Mouse (Mus musculus) spleen, postnatal 0 days (tissue): Measurements from ENCODE around the gene Olfr553. TPM values are rescaled to one million over a fixed set of nuclear protein-coding genes. Genes with fewer than 3 reads are reported as not detected.

ENCODE experiments used
- polyA plus RNA-seq: library from polyadenylated mRNA; unstranded; fragments of >200 nt; fragmentation: Nextera tagmentation; extraction: Ambion mirVana; gene quantifications from 2 replicates; pipeline ENCODE4 v1.2.1, GENCODE M21; 2015

Olfr553 gene
- polyA plus RNA-seq = not detected in 2 replicates

DNA sequence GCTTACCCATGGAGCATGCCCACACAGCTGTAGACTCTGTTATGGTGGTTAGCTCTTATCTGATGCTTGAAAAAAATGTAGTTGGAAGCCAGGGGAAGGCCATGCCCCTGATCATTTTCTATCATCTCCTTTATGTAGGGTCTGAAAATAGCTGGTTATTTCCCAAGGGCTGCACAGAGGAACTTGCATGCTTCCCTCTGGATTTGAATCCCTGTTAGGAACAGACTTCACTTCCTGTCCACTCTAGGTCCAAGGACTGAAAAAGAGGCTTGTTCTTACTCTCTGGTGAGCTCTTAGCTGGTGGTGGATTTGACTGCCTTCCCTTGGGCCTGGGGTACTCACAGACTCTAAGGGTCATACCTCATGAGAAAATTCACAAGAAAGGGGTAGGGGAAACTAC lies at the start of gene Olfr553:
Gene Olfr553, minus strand, starts transcription at position 101 of the 400 bp plus-strand sequence.

DNA sequence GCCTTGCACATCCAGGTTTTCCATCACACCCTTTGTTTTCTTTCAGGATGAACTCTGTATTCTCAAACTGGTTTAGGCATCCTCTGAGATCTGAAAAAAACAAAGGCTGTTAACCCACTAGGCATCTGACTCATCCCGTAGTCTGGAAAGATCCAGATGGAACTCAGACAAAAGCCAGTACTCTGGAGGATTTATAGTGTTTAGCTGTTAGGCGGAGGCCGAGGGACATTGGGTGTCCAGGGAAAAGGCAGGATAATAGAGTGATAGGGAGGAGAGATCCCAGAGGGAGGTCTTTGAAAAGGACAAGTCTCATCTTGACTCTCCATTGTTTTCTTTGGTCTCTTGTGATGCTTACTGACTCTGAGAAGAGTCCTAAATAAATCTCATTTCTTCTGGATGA lies 46.6 kb upstream of the Olfr553 start, which contains the start of gene Olfr556:
Gene Olfr556, plus strand, starts transcription at position 301 of the 400 bp plus-strand sequence.

DNA sequence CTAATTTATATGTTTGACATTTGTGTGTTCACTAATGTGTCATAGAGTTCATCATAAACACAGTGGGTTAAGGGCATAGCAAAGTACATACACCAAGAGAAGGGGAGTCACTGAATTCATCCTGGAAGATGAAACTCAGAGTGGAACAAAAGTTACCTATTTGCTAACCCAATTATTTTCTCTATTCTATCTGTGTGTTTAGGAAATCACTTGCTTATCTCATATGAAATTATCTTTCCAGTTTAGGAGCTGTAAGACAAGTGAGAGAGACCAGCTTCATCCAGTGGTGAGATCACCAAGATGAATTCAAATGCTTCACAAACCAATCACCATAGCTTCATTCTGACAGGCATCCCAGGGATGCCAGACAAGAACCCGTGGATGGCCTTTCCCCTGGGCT lies 40.5 kb upstream of the Olfr553 start, which contains the start of gene Olfr555:
Gene Olfr555, plus strand, starts transcription at position 301 of the 400 bp plus-strand sequence.

DNA sequence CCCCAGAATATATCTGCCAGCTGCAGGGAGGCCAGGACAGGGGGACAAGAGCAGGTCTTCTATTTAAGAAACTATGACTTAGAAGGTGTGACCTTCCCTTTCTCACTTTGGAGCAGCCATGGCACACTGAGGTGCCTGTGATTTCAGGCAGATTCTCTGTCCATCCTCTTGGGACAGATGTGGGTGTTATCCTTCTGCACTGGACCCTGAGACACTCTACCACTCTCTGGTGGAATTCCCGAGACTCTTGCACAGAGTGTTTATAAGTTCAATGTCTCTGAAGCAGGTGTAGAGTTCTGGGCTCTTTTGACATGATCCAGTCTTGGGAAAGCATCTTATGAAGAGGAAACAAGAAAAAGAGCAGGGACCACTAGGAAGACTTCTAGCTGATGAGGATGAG lies 20.1 kb upstream of the Olfr553 start, which contains the start of gene Olfr554:
Gene Olfr554, plus strand, starts transcription at position 301 of the 400 bp plus-strand sequence.

DNA sequence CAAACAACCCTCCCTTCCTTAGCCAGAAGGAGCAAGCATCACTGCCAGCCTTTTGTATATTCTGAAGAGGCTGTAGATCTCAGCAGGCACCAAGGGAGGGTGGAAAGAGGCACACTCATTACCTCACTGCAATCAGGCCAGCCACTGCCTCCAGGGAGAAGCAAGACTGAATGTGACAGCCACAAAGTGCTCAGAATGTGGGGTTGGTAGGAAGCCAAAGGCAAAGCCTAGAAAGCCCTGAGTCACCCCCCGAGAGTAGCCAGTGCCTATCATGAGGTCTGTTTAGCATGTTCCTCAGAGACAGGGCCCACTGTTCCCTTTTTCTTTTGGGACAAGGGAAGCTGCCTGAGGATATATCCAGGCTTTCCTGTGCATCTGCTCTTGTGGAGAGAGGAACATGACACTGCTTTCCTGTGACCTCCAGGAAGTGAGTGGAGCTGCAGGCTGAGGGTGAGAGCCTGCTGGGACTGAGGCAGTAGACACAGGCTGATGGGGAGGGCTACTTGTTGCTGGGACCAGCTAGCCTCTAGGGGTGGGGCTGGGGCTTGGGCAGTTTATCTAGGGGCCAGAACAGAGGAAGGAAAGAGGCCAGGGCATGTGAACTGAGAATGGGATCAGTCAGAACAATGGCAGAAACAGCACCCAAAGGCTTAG lies 20.5 kb downstream of the Olfr553 start, which contains the start of gene Olfr552:
Gene Olfr552, plus strand, starts transcription at position 393 of the 654 bp plus-strand sequence.

DNA sequence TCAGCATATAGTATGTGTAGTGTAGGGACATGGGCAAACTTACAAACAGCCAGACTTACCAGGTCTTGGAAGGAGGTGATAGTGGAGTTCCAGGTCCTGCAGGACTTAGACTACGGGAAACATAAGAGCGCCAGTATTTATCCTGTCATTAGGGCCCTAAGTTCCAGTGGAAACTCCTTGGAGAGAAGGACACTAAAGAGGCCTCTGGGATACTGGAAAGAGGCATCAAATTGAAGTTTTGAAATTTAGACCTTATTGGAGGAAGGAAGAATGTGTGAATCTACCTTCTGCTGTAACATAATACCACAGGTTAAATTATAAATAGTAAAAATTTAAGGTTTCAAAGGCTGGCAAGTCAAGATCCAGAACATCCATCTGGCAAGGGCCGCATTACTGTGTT lies 26.2 kb downstream of the Olfr553 start, which contains the start of gene Olfr551:
Gene Olfr551, minus strand, starts transcription at position 101 of the 400 bp plus-strand sequence.

DNA sequence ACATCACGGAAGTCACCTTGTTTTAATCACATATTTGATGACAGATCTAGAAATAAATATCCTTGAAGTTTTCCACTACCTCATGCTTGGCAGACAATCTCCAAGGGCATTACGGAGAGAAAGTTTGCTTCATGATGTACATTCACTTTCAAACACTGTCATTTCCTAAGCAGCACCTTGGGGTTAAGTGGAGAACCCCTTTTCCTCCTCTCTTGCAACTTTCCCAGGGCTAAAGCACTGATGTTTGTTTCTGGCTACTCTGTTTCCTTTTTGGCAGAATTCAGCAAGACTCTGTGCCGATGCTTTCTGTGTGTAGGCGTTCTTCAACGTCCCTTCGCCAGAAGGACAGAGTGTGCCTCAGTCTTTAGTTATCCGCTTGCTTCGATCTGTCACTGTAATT lies 46.9 kb downstream of the Olfr553 start, which contains the start of gene Olfr550:
Gene Olfr550, plus strand, starts transcription at position 301 of the 400 bp plus-strand sequence.

DNA sequence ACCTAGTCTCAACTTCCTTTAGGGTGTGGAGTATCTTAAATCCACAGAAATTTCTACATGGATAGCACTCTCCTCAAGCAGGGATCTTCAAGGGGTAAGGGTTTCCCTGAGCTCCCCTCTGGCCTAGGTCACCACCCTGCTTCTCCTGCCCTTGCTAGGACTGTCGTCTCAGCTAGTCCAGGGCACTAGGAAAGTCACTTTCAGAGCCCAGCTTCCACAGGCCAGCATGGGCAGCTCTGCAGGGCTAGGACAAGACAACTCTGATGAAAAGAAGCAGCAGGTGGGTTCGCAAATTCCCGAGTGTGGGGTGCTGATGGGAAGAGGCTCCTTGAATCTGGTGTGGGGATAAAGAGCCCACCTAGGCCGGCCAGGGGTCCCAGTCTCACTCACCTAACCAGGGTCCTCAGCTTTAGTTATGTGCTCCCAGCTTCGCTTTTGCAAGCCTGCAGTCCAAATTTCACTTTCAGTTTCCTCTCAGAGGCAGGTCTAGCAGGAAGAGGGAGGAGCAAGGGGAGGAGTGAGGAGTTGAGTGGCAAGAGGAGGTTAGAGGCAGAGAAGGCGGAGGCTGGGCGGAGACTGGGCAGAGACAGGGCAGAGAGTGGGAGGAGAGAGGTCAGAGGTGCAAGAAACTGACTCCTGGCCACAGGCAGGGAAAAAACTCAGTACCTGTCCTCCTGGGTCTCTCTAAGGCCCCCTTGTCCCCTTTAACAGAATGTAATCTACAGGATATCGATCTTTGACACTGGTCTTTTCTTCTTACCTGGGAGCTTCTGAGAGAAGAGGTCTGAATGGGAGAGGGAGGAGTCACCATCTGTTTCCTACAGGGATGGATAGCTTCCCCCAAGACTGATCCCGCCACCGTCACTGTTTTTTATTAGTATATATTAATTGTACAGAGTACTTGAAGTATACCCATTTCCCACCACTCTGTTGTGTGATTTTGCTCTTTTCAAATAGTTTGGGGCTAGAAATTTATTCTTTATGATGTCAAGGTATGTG lies 52.7 kb downstream of the Olfr553 start, which contains the start of gene Trim21:
Gene Trim21, minus strand, starts transcription at position 488 of the 999 bp plus-strand sequence.

Other genes with a start within 250 kb of the Olfr553 start
- 179 and 203 TPM in 2 replicates for gene Rrm1, start 176.5 kb downstream of the Olfr553 start, polyA plus RNA-seq
- gene Olfr543, start 136.5 kb downstream of the Olfr553 start, polyA plus RNA-seq = 0.51 and 0.91 TPM in 2 replicates
- gene Olfr544, start 129.9 kb downstream of the Olfr553 start, polyA plus RNA-seq = 0.19 and 0.34 TPM in 2 replicates
- gene Olfr545, start 118.6 kb downstream of the Olfr553 start, polyA plus RNA-seq = 0.08 TPM in 1 of 2 replicates, not detected in the other
- gene Olfr547, start 83.5 kb downstream of the Olfr553 start, polyA plus RNA-seq = not detected in 2 replicates
- not detected in 2 replicates for gene Olfr548-ps1, start 77.3 kb downstream of the Olfr553 start, polyA plus RNA-seq
- not detected in 2 replicates for gene Olfr549, start 68.3 kb downstream of the Olfr553 start, polyA plus RNA-seq
- gene Trim21, start 52.7 kb downstream of the Olfr553 start, polyA plus RNA-seq = 1.1 and 1.3 TPM in 2 replicates
- not detected in 2 replicates for gene Olfr550, start 46.8 kb downstream of the Olfr553 start, polyA plus RNA-seq
- not detected in 2 replicates for gene Olfr551, start 26.3 kb downstream of the Olfr553 start, polyA plus RNA-seq
- gene Olfr552, start 20.4 kb downstream of the Olfr553 start, polyA plus RNA-seq = not detected in 2 replicates
- gene Olfr554, start 20.2 kb upstream of the Olfr553 start, polyA plus RNA-seq = not detected in 2 replicates
- not detected in 2 replicates for gene Olfr555, start 40.6 kb upstream of the Olfr553 start, polyA plus RNA-seq
- gene Olfr556, start 46.7 kb upstream of the Olfr553 start, polyA plus RNA-seq = not detected in 2 replicates
- 3.6 and 4.1 TPM in 2 replicates for gene Trim68, start 69.1 kb upstream of the Olfr553 start, polyA plus RNA-seq
- not detected in 2 replicates for gene Olfr557, start 77.7 kb upstream of the Olfr553 start, polyA plus RNA-seq
- 0.06 TPM in 1 of 2 replicates, not detected in the other for gene Olfr558, start 84.0 kb upstream of the Olfr553 start, polyA plus RNA-seq
- not detected in 2 replicates for gene Olfr33, start 100.9 kb upstream of the Olfr553 start, polyA plus RNA-seq
- not detected in 2 replicates for gene Olfr559, start 109.3 kb upstream of the Olfr553 start, polyA plus RNA-seq
- gene Olfr560, start 141.1 kb upstream of the Olfr553 start, polyA plus RNA-seq = not detected in 2 replicates
- gene Olfr78, start 141.3 kb upstream of the Olfr553 start, polyA plus RNA-seq = not detected in 2 replicates
- gene Olfr561, start 153.0 kb upstream of the Olfr553 start, polyA plus RNA-seq = not detected in 2 replicates
- gene Olfr564, start 185.3 kb upstream of the Olfr553 start, polyA plus RNA-seq = not detected in 2 replicates
- gene Olfr566, start 240.5 kb upstream of the Olfr553 start, polyA plus RNA-seq = not detected in 2 replicates